Mouse (Mus musculus) brain, adult 2 months (tissue): ENCODE measurements around the gene Rufy3.
"Not testable (repeated sequence)": the region's sequence is repeated elsewhere in the genome, so short reads cannot be mapped to it uniquely, and the experiment has no call there.

ENCODE experiments used
- DNase-seq: peaks from one replicate; pipeline ENCODE4 v3.0.0; 2011; ENCODE audit warnings: low read depth, low spot score

Gene Rufy3

GRCm38 (mm10) chr5:88564501-88565147 is at the start of gene Rufy3:
Gene Rufy3 (plus strand): TSS chr5:88565040.
- DNase-seq = peak; percentile 79

GRCm38 (mm10) chr5:88519232-88519631 is 45.6 kb upstream of the Rufy3 start:
- DNase-seq = peak; percentile 72

DNA sequence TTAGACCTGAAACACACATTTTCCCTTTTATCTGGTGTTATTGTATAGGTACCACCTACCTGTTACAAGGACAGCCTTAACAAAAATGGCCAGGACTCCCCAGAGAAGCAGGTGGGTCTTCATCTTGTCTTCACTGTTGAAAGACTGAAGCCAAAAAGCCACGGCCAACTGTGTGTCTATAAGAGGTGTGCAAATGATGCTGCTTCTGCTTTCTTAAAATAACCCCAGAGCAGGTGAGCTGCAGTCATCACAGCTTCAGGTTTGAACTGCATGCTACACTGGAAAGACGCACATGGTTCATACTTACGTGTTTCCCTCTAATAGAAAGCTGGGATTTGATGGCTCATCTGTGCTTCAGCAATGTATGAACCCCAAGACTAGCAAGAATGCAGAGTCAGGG is 37.2 kb upstream of the Rufy3 start, which contains the start of gene Jchain:
Jchain (minus strand) TSS at position 235 of the 400 bp plus-strand sequence.
- DNase-seq = no peak

GRCm38 (mm10) chr5:88530908-88531307 is 33.9 kb upstream of the Rufy3 start:
- DNase-seq = peak; percentile 8

- no peak for DNase-seq
Measured at GRCm38 (mm10) chr5:88534697-88535096, 30.1 kb upstream of the Rufy3 start.

GRCm38 (mm10) chr5:88540845-88541244 is 24.0 kb upstream of the Rufy3 start:
- DNase-seq = no peak

- DNase-seq = peak; percentile 76
Measured at GRCm38 (mm10) chr5:88542651-88543282, 22.1 kb upstream of the Rufy3 start.

- not testable (repeated sequence) for DNase-seq
Measured at GRCm38 (mm10) chr5:88544411-88544810, 20.4 kb upstream of the Rufy3 start.

DNA sequence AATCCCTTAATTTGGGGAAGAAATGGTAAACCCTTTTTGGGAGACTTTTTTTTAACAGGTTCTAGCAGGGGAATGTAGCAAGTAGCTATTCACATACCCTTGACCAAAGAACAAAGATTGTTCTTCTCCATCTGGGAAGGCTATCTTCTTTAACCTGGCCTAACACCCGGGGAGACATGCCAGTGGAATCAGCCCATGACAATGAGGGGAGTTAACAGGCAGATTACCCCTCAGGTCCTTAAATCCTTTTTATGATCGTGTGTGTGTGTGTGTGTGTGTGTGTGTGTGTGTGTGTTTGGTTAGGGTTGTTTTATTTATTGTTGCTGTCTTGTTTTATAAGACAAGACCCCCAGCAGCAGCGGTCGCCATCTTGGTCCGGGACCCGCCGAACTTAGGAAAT is 19.3 kb upstream of the Rufy3 start:
- no peak for DNase-seq

DNA sequence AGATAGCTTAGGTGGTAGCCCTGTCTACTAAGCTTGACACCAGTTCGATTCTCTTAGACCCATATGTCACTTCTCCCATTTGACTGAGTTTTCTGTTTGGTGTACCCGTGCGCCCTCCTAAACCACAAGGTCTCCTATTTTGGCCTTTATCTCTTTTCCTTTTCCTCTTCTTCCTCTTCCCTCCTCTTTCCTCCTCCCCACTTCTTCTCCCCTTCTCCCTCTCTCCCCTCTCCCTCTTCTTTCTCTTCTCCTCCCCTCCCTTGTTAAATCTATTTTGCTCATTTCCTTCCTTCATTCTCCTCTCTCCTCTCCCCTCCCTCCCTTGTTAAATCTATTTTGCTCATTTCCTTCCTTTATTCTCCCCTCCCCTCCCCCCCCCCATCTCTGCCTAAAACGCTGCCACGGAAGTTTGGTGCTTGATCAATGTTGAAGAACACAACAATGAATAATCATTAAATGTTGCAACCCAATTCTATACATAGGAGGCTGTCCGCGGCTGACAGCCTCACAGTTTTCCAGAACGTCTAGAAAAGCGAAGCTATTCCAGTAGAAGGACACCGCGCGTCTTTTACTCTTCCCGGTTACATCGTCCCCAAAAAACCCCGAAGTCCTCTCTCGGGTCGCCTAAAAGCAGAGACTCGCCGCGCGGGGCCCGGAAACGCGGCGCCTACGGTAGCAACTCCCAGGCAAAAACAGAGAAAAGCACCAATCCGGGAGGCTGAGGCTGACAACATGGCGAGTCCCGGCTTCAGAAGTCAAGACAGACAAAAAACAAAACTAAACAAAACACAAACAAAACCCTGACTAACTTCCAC is 11.4 kb upstream of the Rufy3 start:
- DNase-seq = no peak

DNA sequence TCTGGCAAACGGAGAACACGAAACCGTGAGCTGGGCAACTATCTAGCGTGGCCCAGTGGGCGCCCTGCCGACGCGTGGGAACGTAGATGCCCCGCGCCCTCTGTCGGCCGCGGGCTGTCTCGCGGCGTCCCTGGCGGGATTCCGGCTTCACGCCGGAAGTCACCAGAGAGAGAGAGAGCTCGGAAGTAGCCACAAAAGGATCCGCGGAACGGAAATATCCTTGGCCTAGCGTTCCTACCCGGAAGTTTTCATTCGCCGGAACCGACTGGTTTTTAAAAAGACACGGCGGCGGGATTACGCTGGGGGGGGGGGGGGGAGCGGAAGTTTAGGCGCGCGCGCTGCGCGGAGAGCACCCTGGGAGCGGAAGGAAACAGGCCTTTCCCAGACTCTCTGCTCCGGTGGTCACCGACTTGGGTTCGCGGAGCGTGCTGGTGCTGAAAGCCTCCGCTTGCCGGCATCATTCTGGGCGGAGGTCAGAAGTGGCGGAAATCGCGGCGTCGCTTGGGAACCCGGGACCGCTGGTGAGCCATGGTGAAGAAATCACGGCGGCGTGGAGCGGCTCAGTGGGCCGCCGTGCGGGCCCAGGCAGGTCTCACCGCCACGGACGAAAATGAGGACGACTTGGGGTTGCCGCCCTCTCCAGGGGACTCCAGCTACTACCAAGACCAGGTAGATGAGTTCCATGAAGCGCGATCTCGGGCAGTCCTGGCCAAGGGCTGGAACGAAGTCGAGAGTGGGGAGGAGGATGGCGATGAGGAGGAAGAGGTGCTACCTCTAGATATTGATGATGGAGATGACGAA is 10.6 kb upstream of the Rufy3 start, which contains the start of gene Utp3:
Utp3 (plus strand) TSS at position 377 of the 801 bp plus-strand sequence.
- DNase-seq = peak; percentile 100

GRCm38 (mm10) chr5:88558991-88559390 is 5.8 kb upstream of the Rufy3 start:
- no peak for DNase-seq

DNA sequence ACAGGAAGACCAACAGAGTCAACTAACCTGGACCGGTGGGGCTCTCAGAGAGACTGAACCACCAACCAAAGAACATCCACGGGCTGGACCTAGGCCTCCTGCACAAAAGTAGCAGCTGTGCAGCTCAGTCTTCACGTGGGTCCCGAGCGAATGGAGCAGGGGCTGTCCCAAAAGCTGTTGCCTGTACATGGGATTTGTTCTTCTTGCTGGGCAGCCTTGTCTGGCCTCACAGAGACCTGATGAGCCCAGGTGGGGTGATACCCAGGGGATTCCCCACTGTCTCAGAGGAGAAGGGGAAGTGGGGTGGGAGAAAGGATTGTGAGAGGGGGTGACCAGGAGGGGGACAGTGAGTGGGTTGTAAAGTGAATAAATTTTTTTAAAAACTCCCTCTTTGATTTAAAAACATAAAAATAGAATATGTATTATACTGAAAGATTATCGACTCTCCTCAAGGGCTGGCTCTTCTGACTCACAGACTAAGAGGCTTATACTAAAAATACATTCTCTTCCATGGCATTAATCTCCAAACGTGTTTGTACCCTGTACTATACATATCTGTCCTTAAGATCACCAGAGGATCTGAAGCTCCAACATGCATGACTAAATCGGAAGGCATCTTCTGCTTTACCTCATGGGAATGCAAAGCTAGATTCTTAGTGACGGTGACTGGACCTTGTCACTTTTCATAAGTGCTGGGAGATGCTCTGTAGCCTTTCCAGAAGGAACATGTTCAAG is 3.6 kb upstream of the Rufy3 start:
- DNase-seq = no peak

DNA sequence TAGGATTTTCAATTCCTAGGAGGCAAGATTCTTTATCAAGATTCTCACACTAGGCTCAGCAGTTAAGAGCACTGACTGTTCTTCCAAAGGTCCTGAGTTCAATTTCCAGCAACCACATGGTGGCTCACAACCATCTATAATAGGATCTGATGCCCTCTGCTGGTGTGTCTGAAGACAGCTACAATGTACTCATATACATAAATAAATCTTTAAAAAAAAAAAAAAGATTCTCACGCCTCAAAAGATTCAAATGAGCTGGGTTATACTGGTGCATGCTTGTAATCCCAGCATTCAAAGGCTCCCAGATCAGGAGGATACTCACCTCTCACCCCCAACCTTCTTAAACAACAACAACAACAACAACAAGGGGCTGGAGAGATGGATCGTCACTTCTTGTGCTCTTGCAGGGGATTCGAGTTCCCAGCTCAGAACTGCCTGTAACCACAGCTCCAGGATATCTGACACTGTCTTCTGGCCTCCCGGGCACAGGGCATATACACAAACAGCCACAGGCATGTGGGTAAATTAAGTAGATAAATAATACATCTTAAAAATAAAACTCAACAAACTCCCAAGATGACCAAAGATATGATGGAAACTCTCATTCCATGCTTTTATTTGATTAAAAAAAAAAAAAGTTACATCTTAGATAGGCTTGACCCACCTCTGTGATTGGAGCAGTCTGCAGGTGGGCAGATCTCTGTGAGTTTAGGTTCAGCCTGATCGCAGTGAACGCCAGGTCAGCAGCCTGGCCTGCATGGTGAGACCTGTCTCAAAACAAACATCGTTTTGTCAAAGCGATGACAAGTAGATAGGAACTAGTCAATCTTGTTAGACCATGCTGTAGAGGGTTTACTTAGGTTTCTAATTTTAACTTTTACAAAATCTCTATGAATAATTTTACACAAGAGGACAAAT is 1.7 kb upstream of the Rufy3 start:
- DNase-seq = no peak

GRCm38 (mm10) chr5:88565148-88566033 is 551 bp downstream of the Rufy3 start:
- peak; percentile 72 for DNase-seq

DNA sequence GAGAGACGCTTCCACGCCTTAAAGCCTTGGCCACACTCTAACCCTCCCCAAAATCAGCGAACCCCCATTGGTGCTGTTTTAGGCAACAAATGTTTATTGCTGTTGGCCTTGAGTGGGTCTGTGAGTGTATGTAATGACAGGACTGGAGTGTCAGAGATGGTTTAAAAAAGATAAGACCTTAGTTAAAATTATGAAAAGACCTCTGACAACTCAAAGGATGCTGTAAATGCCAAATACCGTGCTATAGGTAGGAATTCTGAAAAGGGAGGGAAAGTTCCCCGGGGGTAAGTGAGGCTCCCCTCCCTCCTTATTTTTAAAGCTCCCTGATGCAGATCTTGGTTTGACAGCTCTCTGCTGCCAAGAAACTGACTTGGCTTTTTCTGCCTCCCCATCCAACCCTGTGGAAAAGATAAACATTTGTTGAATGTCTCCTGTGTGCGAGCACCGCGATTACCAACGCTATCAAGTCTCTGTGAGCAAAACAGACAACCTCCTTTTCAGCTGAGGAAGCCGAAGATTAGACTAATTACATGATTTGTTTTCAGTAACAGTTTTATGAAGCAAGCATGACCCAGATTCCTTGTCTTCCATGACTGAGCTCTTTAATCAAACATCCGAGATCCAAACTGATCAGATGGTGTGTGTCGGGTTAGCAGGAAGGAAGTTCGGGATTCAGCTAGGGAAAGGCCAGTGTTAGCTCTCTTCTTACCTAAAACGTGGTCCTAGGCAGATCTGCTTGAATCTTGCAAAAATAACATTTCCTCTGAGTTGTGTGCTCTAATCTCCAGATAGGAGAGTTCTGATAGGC is 1.4 kb downstream of the Rufy3 start:
- no peak for DNase-seq

DNA sequence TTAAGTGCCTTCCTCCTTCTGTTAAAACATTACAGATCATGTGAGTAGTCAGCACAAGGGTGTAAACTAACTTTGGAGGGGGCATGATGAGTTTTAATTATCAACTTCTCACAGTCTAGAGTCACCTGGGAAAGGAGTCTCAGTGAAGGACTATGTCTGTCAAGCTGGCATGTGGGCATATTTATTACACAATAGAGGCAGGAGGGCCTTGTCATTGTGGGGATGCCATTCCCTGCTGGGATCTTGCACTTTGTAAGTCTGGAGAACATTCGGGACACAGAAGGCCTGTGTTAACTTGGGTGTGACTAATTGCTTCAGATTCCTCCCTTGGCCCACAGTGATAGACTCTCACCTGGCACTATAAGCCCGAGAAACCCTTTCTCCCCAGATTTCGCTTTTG is 4.7 kb downstream of the Rufy3 start:
- no peak for DNase-seq

DNA sequence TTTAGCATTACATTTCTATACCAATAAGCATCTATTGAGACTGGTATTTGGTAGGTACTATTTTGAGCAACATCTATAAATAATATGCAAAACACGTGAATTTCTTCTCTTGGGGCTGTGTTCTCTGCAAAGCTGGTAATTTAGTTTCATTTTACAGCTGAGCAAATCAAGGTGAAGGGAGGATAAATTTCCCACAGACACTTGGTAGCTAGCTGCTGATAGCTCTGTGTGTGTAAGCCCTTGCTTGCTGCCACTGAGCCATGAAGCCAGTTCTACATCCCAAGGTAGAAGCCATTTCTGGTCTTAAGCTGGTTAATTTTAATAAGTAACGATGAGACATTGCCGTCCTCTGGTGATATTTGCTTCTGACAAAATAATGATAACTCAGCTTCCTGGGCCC is 10.0 kb downstream of the Rufy3 start:
- no peak for DNase-seq
